Mouse (Mus musculus) MEL (cell line): ENCODE results near the gene Il17ra. TPM values are rescaled to one million over a fixed set of nuclear protein-coding genes. Genes with fewer than 3 reads are reported as not detected.

Experiments
- DNase-seq: peaks from one replicate; pipeline ENCODE4 v3.0.0; 2011; ENCODE audit warnings: low read depth, low spot score
- H3K27ac ChIP-seq: 2 replicates; pipeline ENCODE4 v1.5.1; 2012; ENCODE audit warnings: low read depth, mild to moderate bottlenecking, control low read depth, low read length, moderate library complexity; ENCODE audit not compliant: control insufficient read depth
- H3K27me3 ChIP-seq, 2 experiments: fragments of 150-350 bp in 1 of 2; sonication (generic) in 1 of 2; 2 replicates each; pipeline ENCODE4 v1.6.1; 2012; ENCODE audit warnings: low read length in 2 of 2, mild to moderate bottlenecking in 2 of 2, improper control_type of control experiment in 1 of 2, moderate library complexity in 1 of 2; ENCODE audit not compliant: insufficient read depth in 2 of 2, control insufficient read depth in 1 of 2
- H3K36me3 ChIP-seq, 2 experiments: 2 replicates each; pipeline ENCODE4 v1.6.1; 2012 to 2014; ENCODE audit warnings: low read length in 2 of 2, improper control_type of control experiment in 1 of 2, inconsistent platforms in 1 of 2, mild to moderate bottlenecking in 1 of 2; ENCODE audit not compliant: insufficient read depth in 2 of 2, control insufficient read depth in 1 of 2
- H3K4me1 ChIP-seq, 2 experiments: fragments of 150-350 bp in 1 of 2; sonication (generic) in 1 of 2; 2 replicates each; pipeline ENCODE4 v1.6.1; 2012; ENCODE audit warnings: low read length in 2 of 2, improper control_type of control experiment in 1 of 2, mild to moderate bottlenecking in 1 of 2; ENCODE audit not compliant: insufficient read depth in 2 of 2, control insufficient read depth in 1 of 2
- H3K4me3 ChIP-seq, 2 experiments: fragments of 150-350 bp in 1 of 2; sonication (generic) in 1 of 2; 2 replicates each; pipeline ENCODE4 v1.5.1; 2012; ENCODE audit warnings: low read depth in 2 of 2, low read length in 2 of 2, mild to moderate bottlenecking in 2 of 2, moderate library complexity in 2 of 2, control low read depth in 1 of 2, improper control_type of control experiment in 1 of 2; ENCODE audit not compliant: control insufficient read depth in 1 of 2, insufficient read depth in 1 of 2
- H3K79me2 ChIP-seq: 2 replicates; pipeline ENCODE4 v1.6.1; 2012; ENCODE audit warnings: mild to moderate bottlenecking, low read length, moderate library complexity; ENCODE audit not compliant: control insufficient read depth, poor library complexity, insufficient read depth
- H3K9ac ChIP-seq: 2 replicates; pipeline ENCODE4 v1.6.1; 2012; ENCODE audit warnings: low read depth, mild to moderate bottlenecking, control low read depth, low read length, moderate library complexity; ENCODE audit not compliant: control insufficient read depth, poor library complexity, severe bottlenecking
- H3K9me3 ChIP-seq: fragments of 150-350 bp; sonication (generic); replicated peaks from 2 replicates; pipeline ENCODE4 v1.6.1; 2012; ENCODE audit warnings: mild to moderate bottlenecking, low read length, improper control_type of control experiment, moderate library complexity; ENCODE audit not compliant: insufficient read depth
- BHLHE40 ChIP-seq: IDR thresholded peaks from 2 replicates; pipeline ENCODE4 v1.6.1; 2012; ENCODE audit warnings: low read depth, mild to moderate bottlenecking, inconsistent platforms, low read length, improper control_type of control experiment, borderline replicate concordance
- CHD2 ChIP-seq: IDR thresholded peaks from 2 replicates; pipeline ENCODE4 v1.6.1; 2011; ENCODE audit warnings: low read length, improper control_type of control experiment
- E2F4 ChIP-seq: IDR thresholded peaks from 2 replicates; pipeline ENCODE4 v1.6.1; 2011; ENCODE audit warnings: low read depth, low read length, improper control_type of control experiment, borderline replicate concordance
- EP300 ChIP-seq, 2 experiments: IDR thresholded peaks; 2 replicates each; pipeline ENCODE4 v1.6.1; 2011; ENCODE audit warnings: improper control_type of control experiment in 2 of 2, low read length in 2 of 2, low read depth in 1 of 2, mild to moderate bottlenecking in 1 of 2
- ETS1 ChIP-seq: IDR thresholded peaks from 2 replicates; pipeline ENCODE4 v1.6.1; 2012; ENCODE audit warnings: low read depth, mild to moderate bottlenecking, inconsistent platforms, low read length, improper control_type of control experiment, moderate library complexity
- GABPA ChIP-seq: IDR thresholded peaks from 2 replicates; pipeline ENCODE4 v1.6.1; 2012; ENCODE audit warnings: low read depth, mild to moderate bottlenecking, inconsistent platforms, low read length, improper control_type of control experiment, moderate library complexity
- HCFC1 ChIP-seq: IDR thresholded peaks from 2 replicates; pipeline ENCODE4 v1.6.1; 2012; ENCODE audit warnings: low read depth, mild to moderate bottlenecking, inconsistent platforms, low read length, improper control_type of control experiment, moderate library complexity
- JUND ChIP-seq: IDR thresholded peaks from 2 replicates; pipeline ENCODE4 v1.6.1; 2011; ENCODE audit warnings: low read depth, mild to moderate bottlenecking, improper control_type of control experiment, low read length
- KAT2A ChIP-seq: conservative IDR thresholded peaks from 2 replicates; pipeline ENCODE4 v1.6.1; 2012; ENCODE audit warnings: low read depth, low read length, improper control_type of control experiment, inconsistent platforms
- MXI1 ChIP-seq: IDR thresholded peaks from 2 replicates; pipeline ENCODE4 v1.6.1; 2011; ENCODE audit warnings: mild to moderate bottlenecking, low read depth, low read length, improper control_type of control experiment
- MYC ChIP-seq: IDR thresholded peaks from 2 replicates; pipeline ENCODE4 v1.6.1; 2011; ENCODE audit warnings: low read depth, mild to moderate bottlenecking, low read length, improper control_type of control experiment, moderate library complexity
- NELFE ChIP-seq: IDR thresholded peaks from 2 replicates; pipeline ENCODE4 v1.6.1; 2011; ENCODE audit warnings: low read depth, low read length, improper control_type of control experiment
- NRF1 ChIP-seq: IDR thresholded peaks from 2 replicates; pipeline ENCODE4 v1.6.1; 2014; ENCODE audit warnings: low read depth, mild to moderate bottlenecking, inconsistent platforms, low read length, improper control_type of control experiment, moderate library complexity; ENCODE audit not compliant: poor library complexity, insufficient read depth, severe bottlenecking
- POLR2A ChIP-seq, 2 experiments: IDR thresholded peaks; 2 replicates each; pipeline ENCODE4 v1.6.1; 2011 to 2012; ENCODE audit warnings: low read length in 2 of 2, mild to moderate bottlenecking in 2 of 2, control low read depth in 1 of 2, improper control_type of control experiment in 1 of 2, low read depth in 1 of 2, moderate library complexity in 1 of 2; ENCODE audit not compliant: control insufficient read depth in 1 of 2, insufficient read depth in 1 of 2, poor library complexity in 1 of 2
- POLR2AphosphoS2 ChIP-seq: IDR thresholded peaks from 2 replicates; pipeline ENCODE4 v1.6.1; 2011; ENCODE audit warnings: low read length, improper control_type of control experiment
- POLR2AphosphoS5 ChIP-seq: IDR thresholded peaks from 2 replicates; pipeline ENCODE4 v1.6.1; 2012; ENCODE audit warnings: low read depth, borderline replicate concordance, mild to moderate bottlenecking, inconsistent platforms, low read length, moderate library complexity, mixed read lengths
- RAD21 ChIP-seq: IDR thresholded peaks from 2 replicates; pipeline ENCODE4 v1.6.1; 2011; ENCODE audit warnings: mild to moderate bottlenecking, low read depth, low read length, improper control_type of control experiment
- SIN3A ChIP-seq: IDR thresholded peaks from 2 replicates; pipeline ENCODE4 v1.6.1; 2012; ENCODE audit warnings: low read length, improper control_type of control experiment, inconsistent platforms
- TCF12 ChIP-seq: IDR thresholded peaks from 2 replicates; pipeline ENCODE4 v1.6.1; 2014; ENCODE audit warnings: low read depth, mild to moderate bottlenecking, inconsistent platforms, low read length, improper control_type of control experiment, moderate library complexity
- UBTF ChIP-seq: IDR thresholded peaks from 2 replicates; pipeline ENCODE4 v1.6.1; 2012; ENCODE audit warnings: low read depth, mild to moderate bottlenecking, inconsistent platforms, low read length, improper control_type of control experiment, moderate library complexity, borderline replicate concordance; ENCODE audit not compliant: insufficient read depth
- ZKSCAN1 ChIP-seq: IDR thresholded peaks from 2 replicates; pipeline ENCODE4 v1.6.1; 2012; ENCODE audit warnings: low read depth, mild to moderate bottlenecking, inconsistent platforms, low read length, improper control_type of control experiment, moderate library complexity
- polyA plus RNA-seq, 2 experiments: library from polyadenylated mRNA; stranded (reverse) in 1 of 2; unstranded in 1 of 2; fragments of >175 nt in 1 of 2; fragments of >200 nt in 1 of 2; gene quantifications; 2 replicates each; pipeline versions ENCODE4 v1.2.1 to v1.2.4; 2012; ENCODE audit warnings: low replicate concordance in 2 of 2, low read depth in 1 of 2; ENCODE audit not compliant: insufficient read length in 2 of 2, insufficient read depth in 1 of 2, missing spikeins in 1 of 2
- total RNA-seq: library from RNA; depleted of rRNA; stranded (reverse); fragments of 300-350 nt; gene quantifications from 2 replicates; pipeline ENCODE4 v1.2.3, GENCODE M21; 2012

The Il17ra gene
- total and polyA plus RNA-seq, 3 experiments = 18.0 to 43.3 TPM; not detected in 1

DNA sequence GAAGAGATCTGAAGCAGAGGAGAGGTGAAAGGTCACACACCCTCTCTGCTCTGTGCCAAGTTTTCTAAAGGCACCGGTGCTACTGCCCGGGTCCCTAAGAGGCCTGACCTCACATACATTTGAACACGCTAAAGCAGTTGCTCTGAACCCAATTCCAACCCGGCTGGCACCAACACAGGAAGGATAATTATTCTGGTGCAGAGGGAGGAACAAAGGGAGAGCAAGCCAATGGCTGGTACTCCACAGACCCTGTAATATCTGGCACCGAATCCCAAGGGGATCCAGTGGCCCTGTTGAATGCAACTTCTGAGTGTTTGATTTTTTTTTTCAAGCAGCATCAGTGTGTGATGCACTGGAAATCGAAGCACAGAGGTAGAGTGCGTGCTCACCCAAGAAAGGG is 28.0 kb downstream of the Il17ra start:
- Histone ChIP-seq H3K27me3 (peaks cover 0 to 14% of the 10 kb centered on the region in 2 experiments; a peak in 2 of 4 replicates), H3K4me3 (no peak overlapping the region), H3K79me2 (no peaks in the 10 kb centered on the region), H3K9me3 (no peaks in the 10 kb centered on the region), H3K36me3 (no peaks in the 10 kb centered on the region), H3K9ac (no peak overlapping the region), H3K4me1 (peaks cover 0 to 6% of the 10 kb centered on the region in 2 experiments; a peak in 1 of 4 replicates), H3K27ac (no peak overlapping the region)
- TF ChIP-seq KAT2A = no peak
- no peak for TF ChIP-seq E2F4
- no peak for TF ChIP-seq CHD2
- no peak for TF ChIP-seq ZKSCAN1
- TF ChIP-seq SIN3A = no peak
- TF ChIP-seq RAD21 = no peak
- TF ChIP-seq EP300 (IDR thresholded peaks at IDR 0.05; ENCODE audit: low read depth in 1 of 2, low read length in 2 of 2) = no peak
- TF ChIP-seq MYC = no peak
- no peak for TF ChIP-seq TCF12
- TF ChIP-seq POLR2A (IDR thresholded peaks at IDR 0.05; ENCODE audit: control insufficient read depth in 1 of 2, insufficient read depth in 1 of 2, low read depth in 1 of 2, low read length in 2 of 2, poor library complexity in 1 of 2) = no peak
- no peak for DNase-seq

DNA sequence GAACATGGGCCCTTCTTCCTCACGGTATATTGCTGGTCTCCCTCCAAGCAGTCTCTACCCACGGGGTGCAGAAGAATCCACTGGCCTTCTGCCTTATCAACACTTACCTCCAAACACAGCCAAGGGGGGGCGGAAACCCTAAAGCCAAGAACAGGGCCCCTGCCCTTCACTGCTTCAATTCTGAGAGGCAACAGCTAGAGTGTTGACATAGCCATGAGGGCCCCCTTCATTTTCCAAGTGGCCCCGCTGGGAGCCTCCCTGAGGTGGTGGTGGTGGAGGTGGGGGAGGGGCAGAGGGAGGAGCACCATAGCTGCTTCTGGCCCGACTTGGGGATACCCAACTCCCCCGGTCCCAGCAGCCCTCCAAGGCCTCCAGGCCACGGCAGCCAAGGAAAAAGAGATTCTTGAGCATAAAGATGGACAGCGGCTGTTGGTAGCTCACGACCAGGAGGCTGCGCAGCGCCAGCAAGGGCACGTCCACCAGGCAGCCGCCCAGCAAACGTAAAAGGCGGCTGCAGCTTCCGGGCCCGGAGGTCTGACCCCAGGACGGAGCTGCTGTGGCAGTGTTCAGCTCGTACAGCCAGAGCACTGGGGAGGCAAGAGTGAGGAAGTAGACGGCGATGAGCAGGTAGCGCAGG is 28.9 kb downstream of the Il17ra start:
- H3K4me1 ChIP-seq = peaks cover 0 to 2% of the 10 kb centered on the region in 2 experiments; a peak in 1 of 4 replicates

More for the DNA sequence above, 28.9 kb downstream of the Il17ra start:
- no peak for DNase-seq
- Histone ChIP-seq H3K9ac (no peak overlapping the region), H3K36me3 (no peaks in the 10 kb centered on the region), H3K27me3 (peaks cover 0 to 14% of the 10 kb centered on the region in 2 experiments; a peak in 3 of 4 replicates), H3K79me2 (no peaks in the 10 kb centered on the region), H3K9me3 (no peaks in the 10 kb centered on the region), H3K27ac (no peak overlapping the region), H3K4me3 (no peak overlapping the region)
- TF ChIP-seq EP300 (IDR thresholded peaks at IDR 0.05; ENCODE audit: low read depth in 1 of 2, low read length in 2 of 2) = no peak
- no peak for TF ChIP-seq ZKSCAN1
- no peak for TF ChIP-seq UBTF
- no peak for TF ChIP-seq KAT2A
- no peak for TF ChIP-seq BHLHE40
- no peak for TF ChIP-seq POLR2AphosphoS5
- no peak for TF ChIP-seq HCFC1
- TF ChIP-seq NRF1 = no peak
- no peak for TF ChIP-seq NELFE
- no peak for TF ChIP-seq TCF12
- TF ChIP-seq CHD2 = no peak
- no peak for TF ChIP-seq MXI1
- TF ChIP-seq GABPA = no peak
- no peak for TF ChIP-seq JUND
- no peak for TF ChIP-seq POLR2AphosphoS2
- no peak for TF ChIP-seq ETS1
